Mouse (Mus musculus): ENCODE measurements around the gene Rapgef4. TPM values are rescaled to one million over a fixed set of nuclear protein-coding genes. Genes with fewer than 3 reads are reported as not detected.

Rapgef4 gene
- polyA plus RNA-seq, 1 experiment from 2014 or later, result 11.9 TPM

DNA sequence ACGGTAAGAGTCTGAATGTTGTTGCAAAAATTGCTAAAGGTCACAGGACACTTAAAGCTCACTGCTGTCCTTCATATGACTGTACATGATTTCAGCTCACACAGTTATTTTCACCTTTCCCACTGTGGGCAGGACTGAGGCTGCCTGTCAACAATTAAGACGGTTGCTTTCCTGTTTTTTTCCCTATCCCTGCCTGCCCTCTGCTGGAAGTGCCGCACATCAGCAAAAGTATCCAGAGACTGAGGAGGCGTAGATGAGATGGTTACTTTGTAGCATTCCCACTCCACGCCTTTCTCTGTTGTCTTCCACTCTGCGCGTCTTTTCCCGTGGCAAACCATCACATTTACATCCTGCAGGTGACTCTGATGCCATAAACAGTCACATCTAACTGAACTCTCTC lies 25.4 kb upstream of the Rapgef4 start:
- H3K27me3 ChIP-seq (ENCODE audit: control insufficient read depth, insufficient read depth, low read length), result no peaks in the 10 kb centered on the region
- H3K9ac ChIP-seq (ENCODE audit: low read length), result no peak overlapping the region
- H3K4me2 ChIP-seq (ENCODE audit: low read depth), result no peak overlapping the region
- no peaks in the 10 kb centered on the region for H3K36me3 ChIP-seq (ENCODE audit: control insufficient read depth, insufficient read depth, low read length)
- DNase-seq (ENCODE audit: low spot score) (peak; percentile 57), ATAC-seq (ENCODE audit: insufficient read depth, low FRiP score, low TSS enrichment) (no peak)
- 27% methylated on average over 8 of the region's 8 CpGs for WGBS
- H3K4me3 ChIP-seq (ENCODE audit: low read depth, low read length), result no peak overlapping the region
- no peak overlapping the region for H3K27ac ChIP-seq (ENCODE audit: low read depth, low read length)
- no peaks in the 10 kb centered on the region for H3K4me1 ChIP-seq (ENCODE audit: control insufficient read depth, insufficient read depth, low read length)
- H3K9me3 ChIP-seq (ENCODE audit: control insufficient read depth, low read length), result no peaks in the 10 kb centered on the region

GRCm38 (mm10) chr2:71956463-71956862 lies 24.6 kb upstream of the Rapgef4 start:
- H3K9me3 ChIP-seq (ENCODE audit: control insufficient read depth, low read length), result no peaks in the 10 kb centered on the region
- H3K4me2 ChIP-seq (ENCODE audit: low read depth), result no peak overlapping the region
- no peak overlapping the region for H3K9ac ChIP-seq (ENCODE audit: low read length)
- no peaks in the 10 kb centered on the region for H3K27me3 ChIP-seq (ENCODE audit: control insufficient read depth, insufficient read depth, low read length)
- H3K4me3 ChIP-seq (ENCODE audit: low read depth, low read length), result no peak overlapping the region
- H3K27ac ChIP-seq (ENCODE audit: low read depth, low read length), result no peak overlapping the region
- no peaks in the 10 kb centered on the region for H3K4me1 ChIP-seq (ENCODE audit: control insufficient read depth, insufficient read depth, low read length)
- ATAC-seq (ENCODE audit: insufficient read depth, low FRiP score, low TSS enrichment) (no peak), DNase-seq (ENCODE audit: low spot score) (no peak)
- WGBS, result 70% methylated on average over 5 of the region's 5 CpGs
- H3K36me3 ChIP-seq (ENCODE audit: control insufficient read depth, insufficient read depth, low read length), result no peaks in the 10 kb centered on the region

- Histone ChIP-seq H3K9me3 (ENCODE audit: control insufficient read depth, low read length) (no peaks in the 10 kb centered on the region), H3K4me2 (ENCODE audit: low read depth) (no peak overlapping the region), H3K27ac (ENCODE audit: low read depth, low read length) (no peak overlapping the region), H3K27me3 (ENCODE audit: control insufficient read depth, insufficient read depth, low read length) (no peaks in the 10 kb centered on the region), H3K9ac (ENCODE audit: low read length) (no peak overlapping the region), H3K36me3 (ENCODE audit: control insufficient read depth, insufficient read depth, low read length) (no peaks in the 10 kb centered on the region), H3K4me3 (ENCODE audit: low read depth, low read length) (no peak overlapping the region), H3K4me1 (ENCODE audit: control insufficient read depth, insufficient read depth, low read length) (no peaks in the 10 kb centered on the region)
- ATAC-seq (ENCODE audit: insufficient read depth, low FRiP score, low TSS enrichment), result no peak
- 88% methylated on average over 1 of the region's 1 CpGs for WGBS
- DNase-seq (ENCODE audit: low spot score), result no peak
Observed at GRCm38 (mm10) chr2:71957951-71958350, 23.1 kb upstream of the Rapgef4 start.

DNA sequence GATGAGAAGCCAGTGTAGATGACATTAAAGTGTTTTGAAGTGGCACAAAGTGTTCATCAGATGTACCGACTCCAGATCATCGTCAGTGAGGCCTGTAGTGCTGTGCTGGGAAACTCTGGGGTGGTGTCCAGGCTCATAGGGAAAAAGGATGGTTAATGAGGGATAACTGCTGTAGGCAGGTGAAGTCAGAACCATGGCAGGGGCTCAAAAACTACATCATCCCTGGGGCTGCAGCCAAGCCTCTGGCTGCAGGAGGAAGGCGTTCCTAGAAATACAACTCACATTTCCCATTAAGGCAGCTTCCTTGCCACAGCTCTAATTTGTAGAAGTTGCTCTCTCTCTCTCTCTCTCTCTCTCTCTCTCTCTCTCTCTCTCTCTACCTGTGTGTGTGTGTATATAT lies 22.6 kb upstream of the Rapgef4 start:
- DNase-seq (ENCODE audit: low spot score), result no peak
- no peaks in the 10 kb centered on the region for H3K36me3 ChIP-seq (ENCODE audit: control insufficient read depth, insufficient read depth, low read length)
- no peaks in the 10 kb centered on the region for H3K27me3 ChIP-seq (ENCODE audit: control insufficient read depth, insufficient read depth, low read length)
- WGBS, result 91% methylated on average over 3 of the region's 3 CpGs
- no peak for ATAC-seq (ENCODE audit: insufficient read depth, low FRiP score, low TSS enrichment)
- no peak overlapping the region for H3K27ac ChIP-seq (ENCODE audit: low read depth, low read length)
- H3K4me2 ChIP-seq (ENCODE audit: low read depth), result no peak overlapping the region
- H3K4me3 ChIP-seq (ENCODE audit: low read depth, low read length), result no peak overlapping the region
- no peaks in the 10 kb centered on the region for H3K9me3 ChIP-seq (ENCODE audit: control insufficient read depth, low read length)
- no peak overlapping the region for H3K9ac ChIP-seq (ENCODE audit: low read length)
- no peaks in the 10 kb centered on the region for H3K4me1 ChIP-seq (ENCODE audit: control insufficient read depth, insufficient read depth, low read length)

- Histone ChIP-seq H3K4me3 (ENCODE audit: low read depth, low read length) (no peak overlapping the region), H3K4me2 (ENCODE audit: low read depth) (no peak overlapping the region), H3K27me3 (ENCODE audit: control insufficient read depth, insufficient read depth, low read length) (no peaks in the 10 kb centered on the region), H3K9ac (ENCODE audit: low read length) (no peak overlapping the region), H3K27ac (ENCODE audit: low read depth, low read length) (no peak overlapping the region), H3K9me3 (ENCODE audit: control insufficient read depth, low read length) (no peaks in the 10 kb centered on the region), H3K4me1 (ENCODE audit: control insufficient read depth, insufficient read depth, low read length) (no peaks in the 10 kb centered on the region), H3K36me3 (ENCODE audit: control insufficient read depth, insufficient read depth, low read length) (no peaks in the 10 kb centered on the region)
- ATAC-seq (ENCODE audit: insufficient read depth, low FRiP score, low TSS enrichment), result no peak
- 47% methylated on average over 10 of the region's 10 CpGs for WGBS
- no peak for DNase-seq (ENCODE audit: low spot score)
Observed at GRCm38 (mm10) chr2:71964216-71964615, 16.8 kb upstream of the Rapgef4 start.

DNA sequence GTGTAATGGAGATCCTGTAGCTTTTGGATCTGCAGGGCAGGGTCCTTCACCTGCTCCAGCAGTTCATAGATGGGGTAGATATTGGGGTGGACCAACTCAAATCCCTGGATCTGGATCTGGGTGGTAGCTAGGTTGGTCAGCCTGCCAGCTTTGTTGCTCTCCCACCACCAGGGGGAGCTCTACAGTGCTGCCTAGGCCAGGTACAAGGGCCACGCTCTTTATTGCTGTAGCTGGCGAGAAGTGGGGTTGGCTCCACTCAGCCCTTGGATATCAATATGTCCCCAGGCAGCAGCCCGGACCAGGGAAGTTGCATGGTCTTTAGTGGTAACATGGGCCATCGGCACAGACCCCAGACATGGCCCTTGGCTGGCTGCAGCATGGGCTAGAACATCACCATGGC lies 15.6 kb upstream of the Rapgef4 start:
- no peak overlapping the region for H3K9ac ChIP-seq (ENCODE audit: low read length)
- no peaks in the 10 kb centered on the region for H3K36me3 ChIP-seq (ENCODE audit: control insufficient read depth, insufficient read depth, low read length)
- H3K4me3 ChIP-seq (ENCODE audit: low read depth, low read length), result no peak overlapping the region
- no peaks in the 10 kb centered on the region for H3K9me3 ChIP-seq (ENCODE audit: control insufficient read depth, low read length)
- no peak overlapping the region for H3K4me2 ChIP-seq (ENCODE audit: low read depth)
- no peaks in the 10 kb centered on the region for H3K27me3 ChIP-seq (ENCODE audit: control insufficient read depth, insufficient read depth, low read length)
- ATAC-seq (ENCODE audit: insufficient read depth, low FRiP score, low TSS enrichment), result no peak
- H3K27ac ChIP-seq (ENCODE audit: low read depth, low read length), result no peak overlapping the region
- WGBS, result 88% methylated on average over 4 of the region's 4 CpGs
- H3K4me1 ChIP-seq (ENCODE audit: control insufficient read depth, insufficient read depth, low read length), result no peaks in the 10 kb centered on the region
- no peak for DNase-seq (ENCODE audit: low spot score)

GRCm38 (mm10) chr2:71966737-71967136 lies 14.3 kb upstream of the Rapgef4 start:
- no peaks in the 10 kb centered on the region for H3K4me1 ChIP-seq (ENCODE audit: control insufficient read depth, insufficient read depth, low read length)

GRCm38 (mm10) chr2:71967855-71968254 lies 13.2 kb upstream of the Rapgef4 start:
- Histone ChIP-seq H3K4me1 (ENCODE audit: control insufficient read depth, insufficient read depth, low read length) (no peaks in the 10 kb centered on the region), H3K9ac (ENCODE audit: low read length) (no peak overlapping the region), H3K27me3 (ENCODE audit: control insufficient read depth, insufficient read depth, low read length) (no peaks in the 10 kb centered on the region), H3K9me3 (ENCODE audit: control insufficient read depth, low read length) (no peaks in the 10 kb centered on the region), H3K4me3 (ENCODE audit: low read depth, low read length) (no peak overlapping the region), H3K36me3 (ENCODE audit: control insufficient read depth, insufficient read depth, low read length) (no peaks in the 10 kb centered on the region), H3K27ac (ENCODE audit: low read depth, low read length) (no peak overlapping the region), H3K4me2 (ENCODE audit: low read depth) (no peak overlapping the region)
- WGBS, result 81% methylated on average over 5 of the region's 5 CpGs
- DNase-seq (ENCODE audit: low spot score) (no peak), ATAC-seq (ENCODE audit: insufficient read depth, low FRiP score, low TSS enrichment) (no peak)

More at GRCm38 (mm10) chr2:71966737-71967136, 14.3 kb upstream of the Rapgef4 start:
- Histone ChIP-seq H3K27me3 (ENCODE audit: control insufficient read depth, insufficient read depth, low read length) (no peaks in the 10 kb centered on the region), H3K36me3 (ENCODE audit: control insufficient read depth, insufficient read depth, low read length) (no peaks in the 10 kb centered on the region), H3K9me3 (ENCODE audit: control insufficient read depth, low read length) (no peaks in the 10 kb centered on the region), H3K4me2 (ENCODE audit: low read depth) (no peak overlapping the region), H3K4me3 (ENCODE audit: low read depth, low read length) (no peak overlapping the region), H3K9ac (ENCODE audit: low read length) (no peak overlapping the region), H3K27ac (ENCODE audit: low read depth, low read length) (no peak overlapping the region)
- DNase-seq (ENCODE audit: low spot score), result no peak
- 73% methylated on average over 4 of the region's 4 CpGs for WGBS
- ATAC-seq (ENCODE audit: insufficient read depth, low FRiP score, low TSS enrichment), result no peak

DNA sequence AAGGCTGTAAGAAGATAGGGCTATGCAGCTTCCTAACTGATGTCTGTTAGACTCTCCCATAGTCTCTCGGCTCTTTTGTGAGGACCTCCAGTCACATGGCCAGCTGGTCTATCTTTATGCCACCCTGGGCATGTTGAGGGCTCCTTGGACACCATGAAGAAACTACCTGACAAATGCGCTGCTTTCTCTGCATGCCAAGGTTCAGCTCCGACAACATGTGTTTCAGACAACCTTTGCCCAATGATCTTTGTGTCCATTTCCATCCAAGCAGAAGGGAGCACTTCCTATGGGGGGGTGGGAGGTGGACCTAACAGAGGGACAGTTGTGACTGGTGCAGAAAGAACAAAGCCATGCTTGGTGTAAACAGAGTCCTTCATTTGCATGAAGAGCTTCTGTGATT lies 7.4 kb upstream of the Rapgef4 start:
- Histone ChIP-seq H3K9me3 (ENCODE audit: control insufficient read depth, low read length) (no peaks in the 10 kb centered on the region), H3K4me2 (ENCODE audit: low read depth) (no peak overlapping the region), H3K4me3 (ENCODE audit: low read depth, low read length) (no peak overlapping the region), H3K27me3 (ENCODE audit: control insufficient read depth, insufficient read depth, low read length) (no peaks in the 10 kb centered on the region), H3K36me3 (ENCODE audit: control insufficient read depth, insufficient read depth, low read length) (no peaks in the 10 kb centered on the region), H3K4me1 (ENCODE audit: control insufficient read depth, insufficient read depth, low read length) (no peaks in the 10 kb centered on the region), H3K27ac (ENCODE audit: low read depth, low read length) (no peak overlapping the region), H3K9ac (ENCODE audit: low read length) (no peak overlapping the region)
- 67% methylated on average over 3 of the region's 3 CpGs for WGBS
- ATAC-seq (ENCODE audit: insufficient read depth, low FRiP score, low TSS enrichment), result no peak
- DNase-seq (ENCODE audit: low spot score), result no peak
